Mouse (Mus musculus) bone marrow macrophage, adult 2 months (primary cell): ENCODE data around the gene Gpx4.

Source experiments
- CTCF ChIP-seq: IDR thresholded peaks from 2 replicates; pipeline ENCODE4 v1.5.1; 2012; ENCODE audit warnings: low read depth, mild to moderate bottlenecking, low read length, moderate library complexity
- POLR2A ChIP-seq: IDR thresholded peaks from 2 replicates; pipeline ENCODE4 v1.6.1; 2012; ENCODE audit warnings: mild to moderate bottlenecking, low read depth, low read length, borderline replicate concordance

GRCm38 (mm10) chr10:80039559-80039979 lies 7.4 kb upstream of the Gpx4 start, which contains the start of gene Polr2e:
- TF ChIP-seq POLR2A: no peak
- TF ChIP-seq CTCF: no peak
